Mouse (Mus musculus) forebrain, embryonic 16.5 days (tissue): ENCODE data around the gene Fam178b. TPM values are rescaled to one million over a fixed set of nuclear protein-coding genes. Genes with fewer than 3 reads are reported as not detected.

Experiments
- ATAC-seq: fragments of 200-750 bp; cut with Nextera tagmentation; 2 replicates; pipeline ENCODE4 v1.8.0; 2017; ENCODE audit warnings: mild to moderate bottlenecking, moderate library complexity
- H3K27ac ChIP-seq: fragments of 300-500 bp; sonication (generic); 2 replicates; pipeline ENCODE4 v1.5.1; 2014; ENCODE audit warnings: low read length, control low read depth
- H3K27me3 ChIP-seq: fragments of 300-500 bp; sonication (generic); replicated peaks from 2 replicates; pipeline ENCODE4 v1.6.1; 2014; ENCODE audit warnings: low read length; ENCODE audit not compliant: control insufficient read depth, insufficient read depth
- H3K36me3 ChIP-seq: fragments of 300-500 bp; sonication (generic); 2 replicates; pipeline ENCODE4 v1.6.1; 2014; ENCODE audit not compliant: control insufficient read depth, insufficient read depth
- H3K4me1 ChIP-seq: fragments of 300-500 bp; sonication (generic); replicated peaks from 2 replicates; pipeline ENCODE4 v1.6.1; 2014; ENCODE audit warnings: low read length; ENCODE audit not compliant: control insufficient read depth, insufficient read depth
- H3K4me2 ChIP-seq: fragments of 300-500 bp; sonication (generic); 2 replicates; pipeline ENCODE4 v1.6.1; 2014; ENCODE audit warnings: mild to moderate bottlenecking, low read length, control low read depth
- H3K4me3 ChIP-seq: fragments of 300-500 bp; sonication (generic); replicated peaks from 2 replicates; pipeline ENCODE4 v1.5.1; 2014; ENCODE audit warnings: mild to moderate bottlenecking, low read length, control low read depth
- H3K9ac ChIP-seq: fragments of 300-500 bp; sonication (generic); replicated peaks from 2 replicates; pipeline ENCODE4 v1.6.1; 2014; ENCODE audit warnings: low read depth, low read length, control low read depth
- H3K9me3 ChIP-seq: fragments of 300-500 bp; sonication (generic); 2 replicates; pipeline ENCODE4 v1.6.1; 2016; ENCODE audit warnings: low read length; ENCODE audit not compliant: control insufficient read depth
- WGBS: fragments of 180-500 bp; shearing (Covaris S2); extraction: QIAGEN DNeasy Blood & Tissue Kit; methylation state at CpG from one replicate; pipeline ENCODE4 v1.1.7; 2014; 5-methylcytosine and 5-hydroxymethylcytosine counted together
- polyA plus RNA-seq: library from polyadenylated mRNA; unstranded; fragments of >200 nt; fragmentation: Nextera tagmentation; extraction: Ambion mirVana; gene quantifications from 2 replicates; pipeline ENCODE4 v1.2.1, GENCODE M21; 2015

The Fam178b gene
- polyA plus RNA-seq, 1 experiment from 2014 or later, result not detected

DNA sequence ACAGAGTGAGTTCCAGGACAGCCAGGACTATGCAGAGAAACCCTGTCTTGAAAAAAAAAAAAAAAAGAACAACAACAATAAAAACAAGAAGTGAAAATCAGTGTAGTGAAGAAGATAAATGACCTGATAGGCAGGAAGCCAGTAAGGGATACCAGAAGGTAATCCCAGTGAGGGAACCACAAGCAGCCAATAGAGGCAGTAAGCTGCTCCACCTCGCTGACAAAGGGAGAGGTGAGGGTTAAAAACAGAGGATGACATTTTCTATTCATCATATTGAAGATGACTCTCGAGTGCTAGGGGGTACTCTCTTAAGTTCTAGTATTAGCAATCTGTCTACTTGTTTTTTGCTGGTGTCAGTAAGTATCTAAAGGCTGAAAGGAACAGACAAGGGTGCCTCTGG, 84.6 kb downstream of the Fam178b start:
- Histone ChIP-seq H3K9me3 (no peaks in the 10 kb centered on the region), H3K27ac (no peak overlapping the region), H3K27me3 (no peaks in the 10 kb centered on the region), H3K9ac (no peak overlapping the region), H3K4me3 (no peak overlapping the region), H3K4me1 (peaks cover 7% of the 10 kb centered on the region), H3K36me3 (no peaks in the 10 kb centered on the region), H3K4me2 (no peak overlapping the region)
- no peak for ATAC-seq
- WGBS, result 75% methylated on average over 2 of the region's 2 CpGs

DNA sequence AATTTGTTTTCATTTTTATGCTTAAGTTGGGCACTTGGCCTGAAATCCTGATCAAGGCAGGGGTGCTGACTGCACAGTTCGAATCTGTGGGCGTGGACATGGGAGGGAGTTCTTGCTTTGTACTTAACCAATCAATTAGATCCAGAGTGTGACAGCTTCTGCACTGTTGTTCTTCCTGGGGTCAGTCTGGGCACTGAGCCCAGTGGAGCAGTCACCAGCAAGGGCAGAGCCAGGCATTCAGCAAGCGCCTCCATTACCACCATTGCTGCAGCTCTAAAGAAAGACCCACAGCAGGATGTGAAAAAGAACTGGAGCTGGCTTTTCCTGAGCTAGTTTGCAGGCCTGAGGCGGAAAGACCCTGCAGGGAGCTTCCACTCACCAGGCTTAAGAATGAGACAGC, 86.9 kb downstream of the Fam178b start:
- no peaks in the 10 kb centered on the region for H3K9me3 ChIP-seq
- H3K9ac ChIP-seq, result no peak overlapping the region
- no peak overlapping the region for H3K4me3 ChIP-seq
- no peak overlapping the region for H3K27ac ChIP-seq
- H3K36me3 ChIP-seq, result no peaks in the 10 kb centered on the region
- WGBS, result 6% methylated on average over 4 of the region's 4 CpGs
- H3K4me1 ChIP-seq, result no peaks in the 10 kb centered on the region
- peak; percentile 88 for ATAC-seq
- H3K27me3 ChIP-seq, result no peaks in the 10 kb centered on the region
- H3K4me2 ChIP-seq, result no peak overlapping the region

DNA sequence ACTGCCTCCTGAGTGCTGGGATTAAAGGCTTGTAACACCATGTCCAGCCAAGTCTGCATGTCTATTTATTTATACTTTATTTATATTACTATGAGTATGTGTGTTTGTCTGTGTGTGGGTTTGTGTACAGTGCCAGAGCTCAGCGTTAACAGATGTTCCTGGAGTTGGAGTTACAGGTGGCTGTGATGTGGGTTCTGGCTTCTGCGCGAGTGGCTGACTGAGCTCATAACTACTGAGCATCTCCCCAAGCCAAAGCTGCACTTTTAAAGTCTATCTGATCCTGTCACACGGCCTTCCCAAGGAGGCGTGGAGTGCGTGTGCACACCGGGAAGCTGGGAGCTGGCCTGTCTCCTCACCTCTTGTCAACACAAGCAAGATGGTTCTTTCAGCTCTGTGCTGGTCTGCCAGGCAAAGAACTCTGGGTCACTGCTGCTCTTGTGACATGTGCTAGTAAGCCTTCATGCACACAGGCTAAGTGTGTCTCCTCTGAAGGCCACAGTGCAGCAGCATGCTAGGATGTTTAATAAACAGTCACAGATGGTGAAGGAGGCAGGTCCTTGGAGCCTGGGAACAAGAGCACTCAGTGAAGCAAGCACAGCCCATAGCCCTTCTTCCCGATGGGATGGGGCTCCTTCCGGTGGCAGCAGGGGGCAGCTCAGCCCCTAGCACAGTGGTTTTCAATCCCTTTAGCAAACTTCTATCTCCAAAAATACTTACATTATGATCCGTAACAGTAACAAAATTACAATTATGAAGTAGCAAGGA, 87.6 kb downstream of the Fam178b start:
- Histone ChIP-seq H3K27me3 (no peaks in the 10 kb centered on the region), H3K4me2 (no peak overlapping the region), H3K4me1 (no peaks in the 10 kb centered on the region; the same call in 1 of the 2 replicates), H3K27ac (no peak overlapping the region), H3K36me3 (no peaks in the 10 kb centered on the region), H3K4me3 (no peak overlapping the region), H3K9ac (no peak overlapping the region), H3K9me3 (no peaks in the 10 kb centered on the region)
- WGBS, result 61% methylated on average over 10 of the region's 10 CpGs
- ATAC-seq, result peak; percentile 35

DNA sequence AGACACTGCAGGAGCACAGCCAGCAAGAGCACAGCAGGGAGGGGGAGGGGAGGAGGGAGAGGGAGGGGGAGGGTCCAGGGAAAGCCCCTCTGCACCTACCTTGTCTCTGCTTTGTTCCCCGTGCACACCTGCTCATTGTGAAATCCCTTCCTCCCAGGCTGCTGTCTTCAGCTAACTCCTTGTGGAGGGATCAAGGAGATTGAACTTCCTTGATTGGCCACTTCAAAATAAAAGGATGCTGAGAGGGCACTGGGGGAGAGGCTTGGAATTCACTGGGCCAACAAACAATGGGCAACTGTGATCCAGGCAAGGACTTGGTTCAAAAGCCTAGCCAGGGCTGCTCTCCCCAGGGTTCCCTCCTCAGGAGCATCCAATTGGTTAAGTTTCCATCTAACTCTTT, 89.9 kb downstream of the Fam178b start:
- H3K36me3 ChIP-seq, result no peaks in the 10 kb centered on the region
- no peak overlapping the region for H3K4me3 ChIP-seq
- no peak overlapping the region for H3K27ac ChIP-seq
- H3K4me2 ChIP-seq, result no peak overlapping the region
- no peaks in the 10 kb centered on the region; the same call in 1 of the 2 replicates for H3K4me1 ChIP-seq
- H3K9ac ChIP-seq, result no peak overlapping the region
- H3K27me3 ChIP-seq, result no peaks in the 10 kb centered on the region
- 15% methylated on average over 1 of the region's 1 CpGs for WGBS
- no peak for ATAC-seq
- H3K9me3 ChIP-seq, result no peaks in the 10 kb centered on the region

DNA sequence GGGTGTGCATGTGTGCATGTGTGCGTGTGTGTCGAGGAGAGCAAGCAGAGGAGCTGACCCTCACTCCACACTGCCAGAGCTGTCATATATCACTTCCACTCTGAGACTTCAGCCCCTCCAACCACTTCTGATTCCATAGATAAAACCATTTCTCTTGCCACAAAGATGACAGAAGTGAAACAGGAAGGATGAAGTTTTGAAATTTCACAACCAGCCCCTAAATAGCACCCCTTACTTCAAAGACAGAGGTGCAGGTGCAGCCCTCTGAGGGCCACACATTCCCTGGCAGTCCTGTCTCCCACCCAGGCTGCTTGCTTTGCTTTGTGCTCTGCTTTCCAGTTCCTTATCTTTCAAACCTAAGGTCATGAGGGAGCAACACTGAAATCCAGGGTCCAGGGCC, 91.6 kb downstream of the Fam178b start:
- no peak for ATAC-seq
- no peaks in the 10 kb centered on the region for H3K27me3 ChIP-seq
- WGBS, result 79% methylated on average over 2 of the region's 2 CpGs

DNA sequence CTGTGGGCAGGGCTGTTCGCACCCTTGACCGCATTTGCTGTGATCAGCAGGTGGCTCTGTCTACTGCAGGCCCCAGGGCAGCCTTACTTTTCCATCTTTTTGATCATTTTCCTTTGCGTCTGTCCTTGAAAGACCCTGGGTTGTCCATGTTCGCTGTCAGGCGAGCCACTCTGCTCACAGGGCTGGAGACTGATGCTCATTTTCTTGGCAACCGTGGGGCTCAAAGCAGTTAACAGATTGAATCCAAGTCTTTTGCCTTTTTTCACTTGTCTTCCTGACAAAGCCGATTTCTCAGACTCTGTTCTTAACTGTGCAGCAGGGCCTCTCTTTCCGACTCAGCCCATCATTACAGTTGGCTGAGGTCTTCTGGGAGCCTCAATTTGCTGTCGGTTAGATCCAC, 92.3 kb downstream of the Fam178b start:
- no peaks in the 10 kb centered on the region for H3K27me3 ChIP-seq
- H3K4me3 ChIP-seq, result no peak overlapping the region
- 43% methylated on average over 9 of the region's 9 CpGs for WGBS
- H3K9ac ChIP-seq, result no peak overlapping the region
- H3K4me1 ChIP-seq, result no peaks in the 10 kb centered on the region; the same call in 1 of the 2 replicates
- H3K9me3 ChIP-seq, result no peaks in the 10 kb centered on the region
- no peak overlapping the region for H3K4me2 ChIP-seq
- H3K27ac ChIP-seq, result no peak overlapping the region
- H3K36me3 ChIP-seq, result no peaks in the 10 kb centered on the region
- ATAC-seq, result no peak

More for the DNA sequence above, 91.6 kb downstream of the Fam178b start:
- Histone ChIP-seq H3K9ac (no peak overlapping the region), H3K4me2 (no peak overlapping the region), H3K27ac (no peak overlapping the region), H3K9me3 (no peaks in the 10 kb centered on the region), H3K36me3 (no peaks in the 10 kb centered on the region), H3K4me1 (no peaks in the 10 kb centered on the region; the same call in 1 of the 2 replicates), H3K4me3 (no peak overlapping the region)

DNA sequence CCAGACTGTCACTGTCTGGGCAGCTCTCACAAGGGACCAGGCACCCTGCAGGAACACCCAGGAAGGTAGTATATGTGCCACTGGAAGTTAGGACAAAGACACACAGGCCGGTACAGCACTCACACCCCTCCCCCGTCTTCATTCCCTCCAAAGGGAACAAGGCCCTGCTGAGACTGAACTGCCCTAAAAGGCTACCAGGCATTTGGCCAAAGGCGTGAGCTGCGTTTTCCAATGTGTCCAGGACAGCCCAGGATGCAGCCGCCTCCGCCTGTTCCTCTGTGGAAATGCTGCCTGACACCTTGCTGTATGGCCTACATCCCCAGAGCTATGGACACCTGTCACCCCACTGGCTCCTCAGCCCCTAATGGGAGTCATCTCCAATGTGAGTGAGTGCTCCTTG, 93.5 kb downstream of the Fam178b start:
- Histone ChIP-seq H3K4me1 (no peaks in the 10 kb centered on the region; the same call in 1 of the 2 replicates), H3K27me3 (no peaks in the 10 kb centered on the region), H3K9ac (no peak overlapping the region), H3K27ac (no peak overlapping the region), H3K4me3 (no peak overlapping the region), H3K4me2 (no peak overlapping the region), H3K36me3 (no peaks in the 10 kb centered on the region), H3K9me3 (no peaks in the 10 kb centered on the region)
- WGBS, result 32% methylated on average over 6 of the region's 6 CpGs
- ATAC-seq, result peak; percentile 36; the same call in 1 of the 2 replicates

DNA sequence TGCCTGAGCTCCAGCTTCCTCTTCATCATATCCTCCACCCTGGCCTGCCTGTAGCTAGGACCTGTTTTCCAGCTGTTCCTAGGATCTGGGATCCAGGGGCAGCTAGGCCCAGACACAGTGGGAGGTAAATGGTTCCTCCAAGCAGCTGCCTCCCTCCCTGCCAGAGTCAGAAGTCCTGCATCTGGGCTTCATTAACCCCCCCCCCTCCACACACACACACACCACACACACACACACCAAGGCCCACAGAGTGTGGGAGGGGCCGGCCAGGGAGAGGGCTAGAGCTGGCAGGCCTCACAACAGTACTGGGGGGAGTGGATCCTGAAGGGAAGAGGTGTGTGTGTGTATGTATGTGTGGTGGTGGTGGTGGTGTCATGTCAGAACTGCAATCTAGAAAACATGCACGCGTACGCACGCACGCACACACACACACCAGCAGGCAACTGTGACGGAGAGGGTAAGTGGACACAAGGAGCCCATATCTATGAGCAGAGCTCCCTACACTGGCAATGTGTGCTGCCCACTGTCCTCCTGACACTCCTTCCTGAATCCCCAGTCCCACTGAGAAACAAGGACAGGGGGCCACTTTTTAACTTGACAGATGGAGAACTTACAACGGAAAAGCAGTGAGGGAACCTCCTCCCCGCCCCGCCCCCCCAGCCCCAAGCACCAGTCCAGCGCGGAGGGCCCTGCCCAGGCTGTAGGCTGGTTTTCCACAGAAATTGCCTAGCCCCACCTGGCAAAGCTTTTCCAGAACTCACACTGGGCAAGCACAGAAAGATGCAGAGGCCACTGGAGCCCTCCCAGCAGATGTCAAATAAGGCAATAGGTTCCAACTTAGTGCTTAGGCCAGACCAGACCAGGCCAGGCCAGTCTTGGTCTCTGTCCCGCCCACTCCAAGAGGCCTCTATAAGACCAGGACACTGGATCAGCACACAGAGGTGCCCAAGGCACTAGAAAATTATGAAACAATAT, 94.2 kb downstream of the Fam178b start:
- H3K9ac ChIP-seq, result no peak overlapping the region
- 0 out of 2 replicates have a peak, but pooled peaks have one; percentile 4 for ATAC-seq
- WGBS, result 68% methylated on average over 13 of the region's 13 CpGs

DNA sequence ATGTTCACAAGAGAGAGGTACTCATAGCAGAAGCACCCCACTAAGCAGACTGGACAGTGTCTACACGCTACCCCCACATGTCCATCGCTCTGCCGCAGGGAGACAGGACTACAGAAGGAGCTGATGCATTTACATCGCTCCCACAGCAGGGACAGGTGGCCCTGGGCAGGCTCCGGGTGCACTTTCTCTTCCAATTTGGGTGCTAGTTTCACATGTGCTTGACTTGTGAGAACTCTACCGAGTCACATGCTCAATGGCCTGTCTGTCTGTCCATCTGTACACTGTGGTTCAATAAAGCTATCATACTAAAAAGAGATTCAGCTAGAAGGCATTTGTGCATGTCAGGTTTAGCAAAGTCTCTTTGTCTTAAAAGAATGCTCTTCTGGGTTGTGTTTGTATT, 95.1 kb downstream of the Fam178b start:
- no peaks in the 10 kb centered on the region; the same call in 1 of the 2 replicates for H3K4me1 ChIP-seq
- peaks cover 7% of the 10 kb centered on the region; the same call in 1 of the 2 replicates for H3K27me3 ChIP-seq
- ATAC-seq, result no peak
- no peaks in the 10 kb centered on the region for H3K9me3 ChIP-seq
- no peak overlapping the region for H3K27ac ChIP-seq
- 90% methylated on average over 6 of the region's 6 CpGs for WGBS
- no peak overlapping the region for H3K9ac ChIP-seq
- no peak overlapping the region for H3K4me2 ChIP-seq
- no peak overlapping the region for H3K4me3 ChIP-seq
- H3K36me3 ChIP-seq, result no peaks in the 10 kb centered on the region

More for the DNA sequence above, 94.2 kb downstream of the Fam178b start:
- no peak overlapping the region for H3K27ac ChIP-seq
- H3K4me1 ChIP-seq, result no peaks in the 10 kb centered on the region; the same call in 1 of the 2 replicates
- H3K4me3 ChIP-seq, result no peak overlapping the region
- no peaks in the 10 kb centered on the region for H3K36me3 ChIP-seq
- H3K9me3 ChIP-seq, result no peaks in the 10 kb centered on the region
- no peak overlapping the region for H3K4me2 ChIP-seq
- peaks cover under 1% of the 10 kb centered on the region; the same call in 1 of the 2 replicates for H3K27me3 ChIP-seq
